In the genomic region with DNA sequence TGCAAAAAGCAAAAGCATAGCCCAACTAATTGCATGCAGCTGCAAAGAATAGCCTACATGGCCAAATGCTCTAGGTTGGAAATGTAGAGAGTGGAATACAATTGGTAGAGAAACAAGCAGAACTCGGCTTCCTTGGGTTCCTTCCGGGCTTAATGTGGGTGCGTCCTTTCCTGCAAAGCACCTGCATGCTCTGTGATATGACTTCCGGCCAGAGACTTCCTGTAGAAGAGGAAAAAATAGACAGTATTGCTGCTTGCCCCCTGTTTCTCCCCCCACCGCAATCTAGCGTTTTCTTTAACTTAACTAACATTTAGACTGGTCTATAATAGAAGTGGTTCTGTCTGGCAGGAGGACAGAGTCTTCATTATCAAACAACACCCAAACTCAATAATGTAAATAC, we compare ENCODE assay signal across 14 mouse cellular contexts.
DNase-seq lines count a peak whose midpoint lies in the region; ATAC-seq and TF ChIP-seq lines count a peak whose summit lies in the region.
"Had no signal": no experiment of that assay in that cellular context is flagged by ENCODE, and none has a peak within 500 bp of the region (broad histone marks: within the 10 kb centered on the region; RNA-seq: fewer than 3 reads in every experiment).

No protein-coding gene starts in this region.

- no peaks in the 10 kb centered on the region for H3K27me3 ChIP-seq in spleen, adult 2 months (ENCODE audit: control insufficient read depth, insufficient read depth, low read length)
- peaks cover 22% of the 10 kb centered on the region for H3K27me3 ChIP-seq in kidney, embryonic 16.5 days (ENCODE audit: insufficient read depth, low read length)
- peaks cover 7% of the 10 kb centered on the region; the same call in 1 of the 2 replicates for H3K27me3 ChIP-seq in intestine, embryonic 16.5 days (replicated peaks; ENCODE audit: control insufficient read depth, insufficient read depth, low read length)

- WGBS in spleen, adult 2 months = 32% methylated on average over 6 of the region's 6 CpGs
- WGBS in bone marrow, adult 2 months = 10% methylated on average over 6 of the region's 6 CpGs
- 78% methylated on average over 6 of the region's 6 CpGs for WGBS in kidney, embryonic 16.5 days
- WGBS in intestine, embryonic 16.5 days = 87% methylated on average over 6 of the region's 6 CpGs

- H3K9ac ChIP-seq in kidney, embryonic 16.5 days (replicated peaks; ENCODE audit: low read length) = no peak overlapping the region
- no peak overlapping the region for H3K9ac ChIP-seq in intestine, embryonic 16.5 days (ENCODE audit: low read depth, low read length)
- H3K9ac ChIP-seq: embryonic facial prominence, embryonic 13.5 days; hindbrain, embryonic 12.5 days; limb, embryonic 13.5 days had no signal

- no peak for TF ChIP-seq CTCF in spleen, adult 2 months (IDR thresholded peaks at IDR 0.05; ENCODE audit: extremely low read depth, insufficient read depth, insufficient read length, insufficient replicate concordance)
- TF ChIP-seq CTCF in bone marrow, adult 2 months (IDR thresholded peaks at IDR 0.05; ENCODE audit: control insufficient read depth, insufficient read depth, low read length) = no peak

- H3K4me3 ChIP-seq in spleen, adult 2 months (ENCODE audit: extremely low read depth, insufficient read depth, insufficient read length) = no peak overlapping the region
- no peak overlapping the region for H3K4me3 ChIP-seq in bone marrow, adult 2 months (replicated peaks; ENCODE audit: control insufficient read depth, low read depth, low read length)
- no peak overlapping the region for H3K4me3 ChIP-seq in kidney, embryonic 16.5 days (ENCODE audit: low read length)
- H3K4me3 ChIP-seq in intestine, embryonic 16.5 days (ENCODE audit: low read length) = no peak overlapping the region
- H3K4me3 ChIP-seq: embryonic facial prominence, embryonic 13.5 days; hindbrain, embryonic 12.5 days; left cerebral cortex, adult 2 months; limb, embryonic 13.5 days had no signal

- H3K27ac ChIP-seq in spleen, adult 2 months (ENCODE audit: insufficient read depth, low read length) = peak overlapping the region; percentile 97
- peak overlapping the region; percentile 38; the same call in 1 of the 2 replicates for H3K27ac ChIP-seq in bone marrow, adult 2 months (ENCODE audit: control insufficient read depth, insufficient read depth, low read depth, low read length, poor library complexity)
- H3K27ac ChIP-seq in kidney, embryonic 16.5 days (ENCODE audit: low read length) = no peak overlapping the region
- no peak overlapping the region for H3K27ac ChIP-seq in intestine, embryonic 16.5 days (ENCODE audit: low read length)
- H3K27ac ChIP-seq: embryonic facial prominence, embryonic 13.5 days; hindbrain, embryonic 12.5 days; left cerebral cortex, adult 2 months; limb, embryonic 13.5 days had no signal

- peaks cover 30% of the 10 kb centered on the region for H3K4me1 ChIP-seq in spleen, adult 2 months (ENCODE audit: control insufficient read depth, insufficient read depth, insufficient read length)
- peaks cover 2% of the 10 kb centered on the region; the same call in 1 of the 2 replicates for H3K4me1 ChIP-seq in bone marrow, adult 2 months (ENCODE audit: control insufficient read depth, insufficient read depth, low read length)
- H3K4me1 ChIP-seq in kidney, embryonic 16.5 days (ENCODE audit: insufficient read depth, low read length) = peaks cover 9% of the 10 kb centered on the region; the same call in 1 of the 2 replicates
- H3K4me1 ChIP-seq in intestine, embryonic 16.5 days (ENCODE audit: control insufficient read depth, insufficient read depth, low read length) = no peaks in the 10 kb centered on the region
- H3K4me1 ChIP-seq: hindbrain, embryonic 12.5 days had no signal

- no peaks in the 10 kb centered on the region for H3K36me3 ChIP-seq in spleen, adult 2 months (ENCODE audit: control insufficient read depth, insufficient read depth, low read length)
- no peaks in the 10 kb centered on the region for H3K36me3 ChIP-seq in kidney, embryonic 16.5 days (ENCODE audit: insufficient read depth, low read length)
- H3K36me3 ChIP-seq in intestine, embryonic 16.5 days (ENCODE audit: control insufficient read depth, insufficient read depth, low read length) = no peaks in the 10 kb centered on the region
- H3K36me3 ChIP-seq: embryonic facial prominence, embryonic 13.5 days; hindbrain, embryonic 12.5 days; limb, embryonic 13.5 days had no signal

- peak in 1 of 2 experiments; percentile 60 for DNase-seq in spleen, adult 2 months (ENCODE audit: low read depth in 1 of 2, low spot score in 2 of 2)
- no peak for DNase-seq in spleen, postnatal 14 days (ENCODE audit: low spot score in 2 of 2)
- DNase-seq in thymus, adult 18-20 months = peak; percentile 7 to 30
- no peak for DNase-seq in ovary, postnatal 36 days (ENCODE audit: low spot score)
- DNase-seq: cerebellum, adult 18-20 months; gastrocnemius, postnatal 36 days; lung, postnatal 14 days had no signal

- no peak for ATAC-seq in kidney, embryonic 16.5 days (ENCODE audit: low FRiP score, low TSS enrichment)
- ATAC-seq in intestine, embryonic 16.5 days = no peak

- H3K4me2 ChIP-seq in kidney, embryonic 16.5 days (replicated peaks; ENCODE audit: low read depth, low read length) = no peak overlapping the region
- no peak overlapping the region for H3K4me2 ChIP-seq in intestine, embryonic 16.5 days (ENCODE audit: low read depth, low read length)
- H3K4me2 ChIP-seq: embryonic facial prominence, embryonic 13.5 days; hindbrain, embryonic 12.5 days; limb, embryonic 13.5 days had no signal

- TF ChIP-seq POLR2A in spleen, adult 2 months (IDR thresholded peaks at IDR 0.05; ENCODE audit: low read depth, low read length) = no peak
- no peak for TF ChIP-seq POLR2A in bone marrow, adult 2 months (IDR thresholded peaks at IDR 0.05; ENCODE audit: borderline replicate concordance, control insufficient read depth, low read depth, low read length)

- no peaks in the 10 kb centered on the region for H3K9me3 ChIP-seq in kidney, embryonic 16.5 days (ENCODE audit: low read length)
- no peaks in the 10 kb centered on the region for H3K9me3 ChIP-seq in intestine, embryonic 16.5 days (ENCODE audit: control insufficient read depth, low read length)
- H3K9me3 ChIP-seq: embryonic facial prominence, embryonic 13.5 days; hindbrain, embryonic 12.5 days; limb, embryonic 13.5 days had no signal

Comparison
In these comparisons a context has a peak if more than half of its experiments do, and no peak if none do; other contexts are left out.
1. DNase-seq: peak in thymus, adult 18-20 months (2 of 2); none in spleen, postnatal 14 days (0 of 2) and ovary, postnatal 36 days (single experiment).
2. H3K27ac ChIP-seq: peak in spleen, adult 2 months (single experiment) and bone marrow, adult 2 months (single experiment); none in kidney, embryonic 16.5 days (single experiment) and intestine, embryonic 16.5 days (single experiment).